Mouse (Mus musculus) limb, embryonic 13.5 days (tissue): Measurements from ENCODE around the gene Bora. TPM values are rescaled to one million over a fixed set of nuclear protein-coding genes. Genes with fewer than 3 reads are reported as not detected.
"Not testable (repeated sequence)": the region's sequence is repeated elsewhere in the genome, so short reads cannot be mapped to it uniquely, and the experiment has no call there.

ENCODE experiments used
- ATAC-seq: fragments of 200-750 bp; cut with Nextera tagmentation; 2 replicates; pipeline ENCODE4 v1.8.0; 2017; ENCODE audit warnings: low read depth, moderate number of reproducible peaks, moderate TSS enrichment; ENCODE audit not compliant: low FRiP score
- H3K27ac ChIP-seq: fragments of 300-500 bp; sonication (generic); 2 replicates; pipeline ENCODE4 v1.5.1; 2015; ENCODE audit warnings: inconsistent platforms, mild to moderate bottlenecking, moderate library complexity
- H3K27me3 ChIP-seq: fragments of 300-500 bp; sonication (generic); 2 replicates; pipeline ENCODE4 v1.6.1; 2015; ENCODE audit warnings: mild to moderate bottlenecking, inconsistent platforms
- H3K36me3 ChIP-seq: fragments of 300-500 bp; sonication (generic); 2 replicates; pipeline ENCODE4 v1.6.1; 2015; ENCODE audit warnings: inconsistent platforms, mild to moderate bottlenecking, moderate library complexity
- H3K4me1 ChIP-seq: fragments of 300-500 bp; sonication (generic); 2 replicates; pipeline ENCODE4 v1.6.1; 2015; ENCODE audit warnings: inconsistent platforms
- H3K4me2 ChIP-seq: fragments of 300-500 bp; sonication (generic); replicated peaks from 2 replicates; pipeline ENCODE4 v1.6.1; 2015; ENCODE audit warnings: inconsistent platforms, mild to moderate bottlenecking, moderate library complexity
- H3K4me3 ChIP-seq: fragments of 300-500 bp; sonication (generic); 2 replicates; pipeline ENCODE4 v1.5.1; 2015; ENCODE audit warnings: moderate library complexity, mild to moderate bottlenecking, inconsistent platforms
- H3K9ac ChIP-seq: fragments of 300-500 bp; sonication (generic); 2 replicates; pipeline ENCODE4 v1.6.1; 2015; ENCODE audit warnings: mild to moderate bottlenecking, inconsistent platforms
- H3K9me3 ChIP-seq: fragments of 300-500 bp; sonication (generic); 2 replicates; pipeline ENCODE4 v1.6.1; 2016; ENCODE audit warnings: inconsistent platforms
- WGBS: fragments of 180-500 bp; shearing (Covaris S2); methylation state at CpG from one replicate; pipeline ENCODE4 v1.1.7; 2015; 5-methylcytosine and 5-hydroxymethylcytosine counted together
- polyA plus RNA-seq: library from polyadenylated mRNA; unstranded; fragments of >200 nt; fragmentation: Nextera tagmentation; extraction: Ambion mirVana; gene quantifications from 2 replicates; pipeline ENCODE4 v1.2.1, GENCODE M21; 2015

The Bora gene
- polyA plus RNA-seq: 76.7 and 79.3 TPM in 2 replicates

GRCm38 (mm10) chr14:99046031-99046781 lies at the start of gene Bora, which contains the start of gene Mzt1:
Gene Bora, plus strand, starts transcription at chr14:99046222.
Gene Mzt1, minus strand, starts transcription at chr14:99046134.
- peaks cover 41% of the 10 kb centered on the region for H3K4me1 ChIP-seq
- H3K4me2 ChIP-seq: peak within 1 kb of the TSS; percentile 76
- ATAC-seq: peak; percentile 97
- no peaks in the 10 kb centered on the region for H3K27me3 ChIP-seq
- H3K36me3 ChIP-seq: peaks cover 10% of the 10 kb centered on the region
- no peaks in the 10 kb centered on the region for H3K9me3 ChIP-seq
- peak within 1 kb of the TSS; percentile 97 for H3K4me3 ChIP-seq
- peak within 1 kb of the TSS; percentile 98 for H3K9ac ChIP-seq
- under 1% methylated on average over 73 of the region's 81 CpGs for WGBS
- H3K27ac ChIP-seq: peak within 1 kb of the TSS; percentile 88

- ATAC-seq: no peak
- 0 out of 2 replicates have a peak, but pooled peaks cover 3% of the 10 kb centered on the region for H3K4me1 ChIP-seq
- 65% methylated on average over 8 of the region's 8 CpGs for WGBS
Observed at GRCm38 (mm10) chr14:99010224-99010919, 35.6 kb upstream of the Bora start.

GRCm38 (mm10) chr14:99010920-99011313 lies 35.1 kb upstream of the Bora start:
- H3K27ac ChIP-seq: no peak overlapping the region
- 53% methylated on average over 2 of the region's 2 CpGs for WGBS
- no peaks in the 10 kb centered on the region for H3K36me3 ChIP-seq
- H3K27me3 ChIP-seq: no peaks in the 10 kb centered on the region
- no peak overlapping the region for H3K4me3 ChIP-seq
- H3K9ac ChIP-seq: no peak overlapping the region
- H3K4me2 ChIP-seq: no peak overlapping the region
- H3K4me1 ChIP-seq: 0 out of 2 replicates have a peak, but pooled peaks cover 3% of the 10 kb centered on the region
- H3K9me3 ChIP-seq: no peaks in the 10 kb centered on the region
- ATAC-seq: no peak

More at GRCm38 (mm10) chr14:99010224-99010919, 35.6 kb upstream of the Bora start:
- Histone ChIP-seq H3K27ac (no peak overlapping the region), H3K9me3 (no peaks in the 10 kb centered on the region), H3K36me3 (no peaks in the 10 kb centered on the region), H3K4me3 (no peak overlapping the region), H3K9ac (no peak overlapping the region), H3K4me2 (no peak overlapping the region), H3K27me3 (no peaks in the 10 kb centered on the region)

- 79% methylated on average over 7 of the region's 7 CpGs for WGBS
- H3K36me3 ChIP-seq: no peaks in the 10 kb centered on the region
- H3K4me1 ChIP-seq: no peaks in the 10 kb centered on the region
- no peaks in the 10 kb centered on the region for H3K27me3 ChIP-seq
- no peak overlapping the region for H3K9ac ChIP-seq
- no peak overlapping the region for H3K4me2 ChIP-seq
- no peak for ATAC-seq
- H3K4me3 ChIP-seq: no peak overlapping the region
- no peaks in the 10 kb centered on the region for H3K9me3 ChIP-seq
- H3K27ac ChIP-seq: no peak overlapping the region
Observed at GRCm38 (mm10) chr14:99018691-99019090, 27.3 kb upstream of the Bora start.

- Histone ChIP-seq H3K9ac (no peak overlapping the region), H3K27me3 (no peaks in the 10 kb centered on the region), H3K27ac (no peak overlapping the region), H3K9me3 (no peaks in the 10 kb centered on the region), H3K36me3 (no peaks in the 10 kb centered on the region), H3K4me2 (no peak overlapping the region), H3K4me3 (no peak overlapping the region), H3K4me1 (no peaks in the 10 kb centered on the region)
- no peak for ATAC-seq
- WGBS: 51% methylated on average over 10 of the region's 10 CpGs
Observed at GRCm38 (mm10) chr14:99019136-99019808, 26.8 kb upstream of the Bora start.

GRCm38 (mm10) chr14:99022346-99023086 lies 23.5 kb upstream of the Bora start:
- Histone ChIP-seq H3K9me3 (peaks cover 5% of the 10 kb centered on the region; the same call in 1 of the 2 replicates), H3K4me1 (no peaks in the 10 kb centered on the region), H3K4me3 (peak overlapping the region; percentile 21), H3K36me3 (no peaks in the 10 kb centered on the region), H3K4me2 (peak overlapping the region; percentile 52), H3K9ac (no peak overlapping the region), H3K27me3 (no peaks in the 10 kb centered on the region), H3K27ac (no peak overlapping the region)
- WGBS: 47% methylated on average over 12 of the region's 12 CpGs
- ATAC-seq: no peak

GRCm38 (mm10) chr14:99029987-99030386 lies 16.0 kb upstream of the Bora start:
- no peak overlapping the region for H3K4me2 ChIP-seq
- no peak overlapping the region for H3K27ac ChIP-seq
- peaks cover 20% of the 10 kb centered on the region for H3K36me3 ChIP-seq
- WGBS: 86% methylated on average over 5 of the region's 5 CpGs
- H3K27me3 ChIP-seq: no peaks in the 10 kb centered on the region
- ATAC-seq: no peak
- H3K4me1 ChIP-seq: no peaks in the 10 kb centered on the region; the same call in 1 of the 2 replicates
- H3K9me3 ChIP-seq: peaks cover 5% of the 10 kb centered on the region; the same call in 1 of the 2 replicates
- no peak overlapping the region for H3K9ac ChIP-seq
- no peak overlapping the region for H3K4me3 ChIP-seq

- Histone ChIP-seq H3K27ac (no peak overlapping the region), H3K36me3 (peaks cover 25% of the 10 kb centered on the region), H3K4me3 (no peak overlapping the region), H3K9me3 (peaks cover 5% of the 10 kb centered on the region; the same call in 1 of the 2 replicates), H3K9ac (no peak overlapping the region), H3K27me3 (no peaks in the 10 kb centered on the region), H3K4me1 (no peaks in the 10 kb centered on the region; the same call in 1 of the 2 replicates), H3K4me2 (no peak overlapping the region)
- WGBS: 79% methylated on average over 5 of the region's 5 CpGs
- ATAC-seq: no peak
Observed at GRCm38 (mm10) chr14:99031337-99031873, 14.6 kb upstream of the Bora start.

GRCm38 (mm10) chr14:99032596-99032995 lies 13.4 kb upstream of the Bora start:
- Histone ChIP-seq H3K4me1 (no peaks in the 10 kb centered on the region; the same call in 1 of the 2 replicates), H3K36me3 (peaks cover 26% of the 10 kb centered on the region), H3K9ac (no peak overlapping the region), H3K4me3 (no peak overlapping the region), H3K27me3 (no peaks in the 10 kb centered on the region), H3K27ac (no peak overlapping the region), H3K9me3 (no peaks in the 10 kb centered on the region), H3K4me2 (no peak overlapping the region)
- ATAC-seq: no peak
- 77% methylated on average over 5 of the region's 5 CpGs for WGBS

GRCm38 (mm10) chr14:99034851-99035250 lies 11.2 kb upstream of the Bora start:
- H3K4me3 ChIP-seq, H3K4me1 ChIP-seq, ATAC-seq, H3K9me3 ChIP-seq, H3K27me3 ChIP-seq, H3K4me2 ChIP-seq, H3K9ac ChIP-seq, H3K27ac ChIP-seq: not testable (repeated sequence)
- 97% methylated on average over 8 of the region's 8 CpGs for WGBS
- H3K36me3 ChIP-seq: peaks cover 45% of the 10 kb centered on the region

- WGBS: 69% methylated on average over 4 of the region's 4 CpGs
- Histone ChIP-seq H3K9ac (no peak overlapping the region), H3K36me3 (peaks cover 45% of the 10 kb centered on the region), H3K27ac (no peak overlapping the region), H3K4me3 (no peak overlapping the region), H3K4me1 (no peaks in the 10 kb centered on the region), H3K27me3 (no peaks in the 10 kb centered on the region), H3K4me2 (no peak overlapping the region), H3K9me3 (no peaks in the 10 kb centered on the region)
- ATAC-seq: no peak
Observed at GRCm38 (mm10) chr14:99036039-99036438, 10.0 kb upstream of the Bora start.
